Mouse (Mus musculus): ENCODE measurements around the gene Sf3a2.

Sf3a2 gene

GRCm38 (mm10) chr10:80775731-80776130 is 22.3 kb upstream of the Sf3a2 start:
- DNase-seq (ENCODE audit: low spot score), result no peak

DNA sequence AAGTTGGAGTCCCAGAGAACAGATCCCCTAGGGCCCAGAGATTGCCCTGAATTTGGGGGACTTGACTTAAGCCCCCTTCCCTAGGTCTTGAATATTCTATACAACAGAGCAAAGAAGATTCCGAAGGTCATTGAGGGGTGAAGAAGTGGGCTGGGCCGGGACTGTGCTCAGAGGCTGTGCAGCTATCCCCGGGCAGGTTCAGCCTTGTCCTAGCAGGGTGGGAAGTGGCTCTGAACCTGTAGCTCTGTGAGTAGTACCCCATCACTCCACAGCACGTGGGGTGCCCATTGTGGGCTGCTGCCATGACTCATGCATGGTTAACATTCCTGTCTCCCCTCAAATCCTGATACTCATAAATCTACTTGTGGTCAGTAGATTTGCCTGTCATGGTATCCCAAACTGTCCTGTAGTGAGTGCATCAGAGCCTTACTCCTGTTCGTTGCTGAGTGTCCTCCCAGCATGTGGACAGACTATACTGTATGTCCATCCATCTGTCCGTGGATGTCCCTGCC is 21.6 kb upstream of the Sf3a2 start:
- DNase-seq (ENCODE audit: low spot score), result no peak

- DNase-seq (ENCODE audit: low spot score), result no peak
These were observed 20.9 kb upstream of the Sf3a2 start for GRCm38 (mm10) chr10:80777123-80777522.

- no peak for DNase-seq (ENCODE audit: low spot score)
These were observed 18.4 kb upstream of the Sf3a2 start for GRCm38 (mm10) chr10:80779565-80779964.

DNA sequence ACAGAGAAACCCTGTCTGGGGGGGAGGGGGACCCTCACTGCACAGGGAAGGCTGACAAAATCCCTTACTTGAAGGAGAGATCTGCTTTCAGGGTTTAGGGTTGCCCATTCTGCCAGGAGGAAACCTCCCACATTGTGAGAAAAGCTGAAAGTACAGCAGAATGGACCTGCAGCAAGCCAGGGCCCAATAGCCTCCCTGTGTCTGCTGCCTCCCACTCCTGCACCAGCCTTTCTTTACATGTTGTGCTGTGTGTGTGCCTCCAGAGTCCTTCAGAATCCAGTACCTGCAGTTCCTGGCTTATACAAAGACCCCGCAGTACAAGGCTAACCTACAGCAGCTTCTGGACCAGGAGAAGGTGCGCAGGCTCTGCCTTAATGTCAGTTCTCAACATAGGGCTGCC is 13.7 kb upstream of the Sf3a2 start:
- DNase-seq (ENCODE audit: low spot score), result no peak

DNA sequence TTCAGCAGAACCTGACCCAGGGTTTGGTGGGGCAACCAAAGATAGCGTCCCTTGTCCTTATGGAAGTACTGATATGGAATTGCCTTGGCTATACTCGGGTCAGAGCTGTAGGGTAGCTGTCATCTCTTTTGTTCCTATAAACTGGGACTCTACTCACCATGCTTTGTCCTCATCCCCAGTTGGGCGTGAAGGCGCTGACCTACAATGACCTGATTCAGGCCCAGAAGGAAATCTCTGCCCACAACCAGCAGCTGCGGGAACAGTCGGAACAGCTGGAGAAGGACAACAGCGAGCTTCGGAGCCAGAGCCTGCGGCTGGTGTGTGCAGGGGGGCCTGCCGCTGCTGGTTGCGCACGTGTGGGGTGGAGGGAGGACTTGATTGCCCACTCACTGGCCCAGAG is 13.1 kb upstream of the Sf3a2 start:
- DNase-seq (ENCODE audit: low spot score), result no peak

DNA sequence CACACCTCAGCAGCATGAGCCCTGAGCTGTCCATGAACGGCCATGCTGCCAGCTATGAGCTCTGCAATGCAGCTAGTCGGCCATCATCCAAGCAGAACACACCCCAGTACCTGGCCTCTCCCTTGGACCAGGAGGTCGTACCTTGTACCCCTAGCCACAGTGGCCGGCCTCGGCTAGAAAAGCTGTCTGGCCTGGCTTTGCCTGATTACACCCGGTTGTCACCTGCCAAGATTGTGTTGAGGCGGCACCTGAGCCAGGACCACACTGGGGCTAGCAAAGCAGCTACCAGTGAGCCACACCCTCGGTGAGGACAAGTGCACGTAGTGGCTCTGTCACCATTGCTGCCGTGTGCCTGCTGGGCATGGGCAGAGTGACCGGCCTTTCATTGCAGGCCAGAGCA is 12.0 kb upstream of the Sf3a2 start:
- no peak for DNase-seq (ENCODE audit: low spot score)

DNA sequence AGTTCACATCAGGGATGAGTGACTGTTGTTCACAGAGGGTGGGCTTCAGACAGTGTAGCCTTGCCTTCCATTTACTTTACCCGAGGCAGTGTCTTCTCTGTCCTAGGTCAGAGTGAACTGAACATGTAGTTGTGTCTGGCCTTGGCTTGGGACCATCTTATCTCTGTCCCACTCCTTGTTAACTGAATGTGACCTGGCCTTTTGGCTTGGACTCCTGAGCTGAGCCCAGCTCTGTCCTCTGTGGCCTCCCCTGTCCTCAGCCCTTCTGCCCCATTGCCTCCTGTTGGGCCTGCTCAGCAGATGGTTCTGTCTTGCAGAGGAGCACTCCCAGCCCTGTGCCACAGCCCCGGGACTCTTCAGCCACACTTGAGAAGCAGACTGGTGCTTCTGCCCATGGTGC is 10.5 kb upstream of the Sf3a2 start:
- DNase-seq (ENCODE audit: low spot score), result no peak

DNA sequence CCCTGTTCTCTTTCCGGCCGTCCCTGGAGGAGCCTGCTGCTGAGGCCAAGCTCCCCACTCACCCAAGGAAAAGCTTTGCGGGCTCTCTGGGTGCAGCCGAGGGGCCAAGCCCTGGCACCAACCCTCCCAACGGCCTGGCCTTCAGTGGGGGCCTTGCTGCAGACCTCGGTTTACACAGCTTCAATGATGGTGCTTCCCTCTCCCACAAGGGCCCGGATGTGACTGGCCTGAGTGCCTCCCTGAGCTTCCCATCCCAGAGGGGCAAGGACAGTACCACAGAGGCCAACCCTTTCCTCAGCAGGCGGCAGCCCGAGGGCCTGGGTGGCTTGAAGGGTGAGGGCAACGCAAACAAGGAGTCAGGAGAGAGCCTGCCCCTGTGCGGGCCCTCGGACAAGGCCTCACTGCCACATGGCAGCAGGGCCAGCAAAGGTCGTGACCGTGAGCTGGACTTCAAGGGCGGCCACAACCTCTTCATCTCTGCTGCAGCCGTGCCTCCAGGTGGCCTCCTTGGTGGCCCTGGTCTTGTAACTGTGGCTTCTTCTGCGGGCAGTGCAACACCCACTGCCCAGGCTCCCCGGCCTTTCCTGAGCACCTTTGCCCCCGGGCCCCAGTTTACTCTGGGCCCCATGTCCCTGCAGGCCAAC is 7.1 kb upstream of the Sf3a2 start:
- DNase-seq (ENCODE audit: low spot score), result no peak

- no peak for DNase-seq (ENCODE audit: low spot score)
These were observed 6.4 kb upstream of the Sf3a2 start for GRCm38 (mm10) chr10:80791476-80792174.

GRCm38 (mm10) chr10:80792175-80793032 is 5.6 kb upstream of the Sf3a2 start:
- DNase-seq (ENCODE audit: low spot score), result no peak

DNA sequence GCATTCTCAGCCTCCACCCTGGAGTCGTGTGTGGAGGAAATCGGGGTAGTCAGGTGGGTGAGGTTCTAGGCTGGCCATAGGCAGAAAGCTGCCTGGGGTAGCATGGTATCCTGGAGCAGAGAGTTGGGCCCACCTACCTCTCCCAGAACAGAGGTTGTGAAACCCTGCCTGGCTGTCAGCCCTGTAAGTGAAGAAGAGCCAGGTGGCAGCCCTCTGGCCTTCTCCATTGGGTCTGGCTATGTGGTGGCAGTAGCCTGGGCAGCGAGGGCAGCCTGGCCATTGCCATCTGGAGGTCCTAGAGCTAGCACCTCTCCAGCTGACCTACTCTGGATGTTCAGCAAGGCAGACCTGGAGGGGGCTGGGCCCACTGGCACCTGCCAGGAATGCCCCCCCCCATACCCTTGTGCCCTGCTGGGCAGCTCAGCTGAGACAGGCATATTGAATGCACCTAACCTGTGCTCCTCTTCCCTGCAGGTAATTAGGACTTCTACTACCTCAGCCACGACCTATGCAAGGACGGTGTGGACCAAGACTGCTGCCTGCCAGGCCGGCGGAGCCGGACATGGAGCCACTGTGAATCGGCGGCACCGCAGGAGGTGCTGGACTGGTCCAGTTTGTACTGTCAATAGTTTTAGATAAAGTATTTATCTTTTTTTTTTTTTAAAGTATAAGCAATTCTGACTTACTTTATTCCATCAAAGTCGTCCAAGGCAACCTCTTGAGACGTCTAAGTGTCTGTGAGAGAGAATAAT is 4.8 kb upstream of the Sf3a2 start:
- DNase-seq (ENCODE audit: low spot score), result no peak

GRCm38 (mm10) chr10:80793803-80794202 is 4.2 kb upstream of the Sf3a2 start:
- no peak for DNase-seq (ENCODE audit: low spot score)

DNA sequence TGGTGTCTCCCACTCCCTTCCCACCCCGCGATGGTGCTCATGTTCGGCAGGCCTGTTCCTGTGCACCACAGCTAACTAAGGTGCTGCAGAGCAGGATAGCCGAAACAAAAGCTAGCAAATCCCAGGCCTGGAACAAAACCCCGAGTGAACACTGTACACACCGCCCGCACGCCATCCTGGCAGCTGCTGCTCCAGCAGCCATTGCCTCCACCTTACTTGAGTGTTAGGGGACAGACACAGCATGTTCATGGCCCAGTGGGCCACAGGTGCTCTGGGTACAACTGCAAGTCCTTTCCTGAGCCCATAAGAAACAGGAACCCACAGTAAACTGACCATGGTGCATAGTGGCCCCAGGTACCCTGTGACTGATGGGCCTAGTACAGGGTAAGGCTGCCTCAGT is 3.2 kb upstream of the Sf3a2 start:
- no peak for DNase-seq (ENCODE audit: low spot score)

DNA sequence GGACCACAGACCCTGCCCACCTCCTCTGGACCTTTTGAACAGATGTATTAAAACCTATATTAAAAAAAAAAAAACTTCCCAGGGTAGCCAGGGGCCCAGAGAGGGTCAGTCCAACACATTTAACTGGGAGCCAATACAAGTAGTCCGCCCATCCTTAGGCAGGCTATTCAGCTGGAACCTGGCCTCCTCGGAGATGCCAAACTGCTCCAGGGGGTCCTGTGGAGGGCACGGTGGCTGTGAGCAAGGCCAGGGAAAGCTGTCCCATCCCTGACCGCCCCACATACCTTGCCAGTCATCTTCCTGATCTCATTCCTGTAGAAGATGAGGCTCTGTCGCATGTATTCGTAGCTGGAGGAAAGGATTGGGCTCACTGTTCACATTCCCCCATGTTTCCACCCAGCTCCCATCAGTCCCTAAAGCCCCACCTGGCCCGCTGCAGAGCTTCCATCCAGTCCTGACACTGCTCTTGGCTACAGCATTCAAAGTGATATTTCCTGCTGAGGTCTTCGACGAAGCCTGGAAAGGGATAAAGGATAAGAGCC is 1.6 kb upstream of the Sf3a2 start:
- no peak for DNase-seq (ENCODE audit: low spot score)

DNA sequence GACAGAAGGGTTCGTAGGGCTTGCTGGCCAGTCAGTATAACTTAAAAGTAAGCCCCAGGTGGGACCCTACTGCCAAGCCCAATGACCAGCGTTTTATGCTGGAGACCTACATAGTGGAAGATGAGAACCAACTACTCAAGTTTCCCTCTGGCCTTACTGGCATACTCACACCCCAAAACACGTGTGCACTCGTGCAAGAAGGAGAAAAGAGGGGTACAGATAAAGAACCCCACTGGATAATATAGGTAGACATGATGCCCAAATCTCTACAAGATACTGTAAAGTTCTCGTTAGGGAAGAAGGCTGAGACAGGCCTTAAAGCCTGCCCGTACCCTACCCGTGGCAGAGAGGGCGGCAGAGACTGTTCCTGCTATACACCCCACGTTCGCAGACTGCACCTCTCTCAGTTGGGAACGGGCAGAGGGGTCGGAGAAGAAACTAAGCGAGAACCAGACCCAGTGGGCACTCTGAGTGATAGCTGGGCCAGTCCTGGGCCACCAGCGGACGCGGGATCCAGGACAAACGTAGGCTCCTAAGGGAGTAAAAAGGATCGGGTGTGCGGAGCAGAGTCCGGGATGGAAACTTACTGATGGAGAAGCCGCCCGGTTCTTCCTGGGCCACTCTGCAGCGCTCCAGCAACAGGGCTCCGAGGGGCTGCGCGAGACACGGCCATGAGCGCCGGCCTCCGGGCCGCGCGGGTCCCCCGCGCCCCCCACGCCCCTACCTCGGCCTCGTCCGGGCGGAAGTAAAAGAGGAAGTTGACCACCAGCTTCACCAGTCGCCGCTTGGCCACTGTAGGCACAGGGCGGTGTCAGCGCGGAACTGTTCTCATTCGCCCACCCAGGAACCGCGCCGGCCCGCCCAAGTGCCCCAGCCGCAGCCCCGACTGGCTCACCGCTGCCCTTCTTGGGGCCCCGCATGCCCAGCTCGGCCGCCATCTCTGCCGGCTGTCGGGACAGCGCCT is 530 bp upstream of the Sf3a2 start:
- no peak for DNase-seq (ENCODE audit: low spot score)

GRCm38 (mm10) chr10:80799070-80799566 is 1.1 kb downstream of the Sf3a2 start:
- no peak for DNase-seq (ENCODE audit: low spot score)

DNA sequence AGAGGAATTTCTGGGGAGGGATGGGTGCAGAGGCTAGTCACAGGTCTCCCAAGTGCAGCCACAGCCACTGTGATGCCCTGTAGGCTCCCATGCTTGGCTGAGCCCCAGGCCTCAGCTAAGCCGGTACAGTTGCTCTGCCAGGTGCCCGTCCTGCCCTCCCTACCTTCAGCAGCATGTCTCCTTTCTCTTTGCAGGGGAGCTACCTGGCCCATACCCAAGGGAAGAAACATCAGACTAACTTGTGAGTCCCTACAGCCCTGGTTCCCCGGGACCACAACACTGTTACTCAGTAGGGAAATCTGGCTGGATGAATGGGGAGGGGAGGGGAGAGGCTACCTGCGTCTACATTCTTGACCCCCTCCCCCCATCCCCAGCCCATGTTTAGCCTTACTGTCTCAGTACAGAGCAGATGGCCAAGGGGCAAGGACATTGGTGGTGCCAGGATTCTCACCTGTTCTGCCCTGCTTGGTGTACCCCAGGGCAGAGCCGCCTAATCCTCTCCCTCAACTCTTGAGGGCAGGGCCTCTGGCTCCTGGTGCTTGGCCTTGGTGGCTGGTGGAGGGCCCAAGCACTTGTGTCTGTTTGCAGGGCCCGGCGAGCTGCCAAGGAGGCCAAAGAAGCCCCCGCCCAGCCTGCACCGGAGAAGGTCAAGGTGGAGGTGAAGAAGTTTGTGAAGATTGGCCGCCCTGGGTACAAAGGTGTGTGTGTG is 4.4 kb downstream of the Sf3a2 start:
- no peak for DNase-seq (ENCODE audit: low spot score)

- DNase-seq (ENCODE audit: low spot score), result no peak
These were observed 5.0 kb downstream of the Sf3a2 start for GRCm38 (mm10) chr10:80802996-80803395.

GRCm38 (mm10) chr10:80804340-80804739 is 6.3 kb downstream of the Sf3a2 start:
- DNase-seq (ENCODE audit: low spot score), result no peak

Data from urinary bladder, postnatal 25 days (tissue).